Mouse (Mus musculus): ENCODE results near the gene Gm10985.

DNA sequence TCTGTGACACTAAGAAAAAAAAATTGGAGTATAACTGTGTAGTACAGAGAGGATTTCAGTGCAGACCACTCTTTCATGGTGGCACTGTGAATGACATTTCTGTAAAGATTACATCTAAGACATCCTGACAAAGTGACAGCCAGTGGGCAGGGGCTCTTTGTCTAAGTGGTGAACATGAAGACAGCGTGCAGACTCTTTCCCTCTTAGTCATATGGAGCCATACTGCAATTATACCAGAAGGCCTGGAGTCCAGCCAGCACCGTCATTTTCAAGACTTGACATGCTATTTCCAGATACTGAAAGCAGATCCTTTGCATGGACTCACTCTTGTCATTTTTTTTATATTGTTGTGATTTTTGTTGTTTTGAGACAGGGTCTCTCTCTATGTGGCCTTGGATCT is 10.6 kb upstream of the Gm10985 start:
- TF ChIP-seq EP300 (IDR thresholded peaks at IDR 0.05; ENCODE audit: insufficient read depth, low read depth, low read length), result no peak
- TF ChIP-seq POLR2A (IDR thresholded peaks at IDR 0.05; ENCODE audit: insufficient read depth, low read length), result no peak
- no peak for TF ChIP-seq CTCF (IDR thresholded peaks at IDR 0.05; ENCODE audit: low read depth, low read length)
